Mouse (Mus musculus): ENCODE data around the gene Ttc37.

Ttc37 gene

GRCm38 (mm10) chr13:76157099-76157498 is 58.6 kb downstream of the Ttc37 start:
- intact Hi-C loops (cut with DNase I): loop anchor here (2.0 kb wide), 1 partner anchor 18 kb away; no protein-coding TSS in a partner anchor

- intact Hi-C loops (cut with DNase I): loop anchor here (2.0 kb wide), 1 partner anchor 19 kb away; no protein-coding TSS in a partner anchor
Measured at GRCm38 (mm10) chr13:76157508-76157907, 59.0 kb downstream of the Ttc37 start.

- intact Hi-C loops (cut with DNase I): no loop called here
Measured at GRCm38 (mm10) chr13:76160587-76160986, 62.1 kb downstream of the Ttc37 start.

GRCm38 (mm10) chr13:76174297-76174696 is 75.8 kb downstream of the Ttc37 start:
- intact Hi-C loops (cut with DNase I): no loop called here

GRCm38 (mm10) chr13:76178700-76179099 is 80.2 kb downstream of the Ttc37 start:
- intact Hi-C loops (cut with DNase I): no loop called here

GRCm38 (mm10) chr13:76187651-76188050 is 89.1 kb downstream of the Ttc37 start:
- intact Hi-C loops (cut with DNase I): no loop called here

- intact Hi-C loops (cut with DNase I): no loop called here
Measured at GRCm38 (mm10) chr13:76189190-76189589, 90.7 kb downstream of the Ttc37 start.

- intact Hi-C loops (cut with DNase I): no loop called here
Measured at GRCm38 (mm10) chr13:76190273-76190672, 91.7 kb downstream of the Ttc37 start.

GRCm38 (mm10) chr13:76194937-76195336 is 96.4 kb downstream of the Ttc37 start:
- intact Hi-C loops (cut with DNase I): no loop called here

- intact Hi-C loops (cut with DNase I): no loop called here
Measured at GRCm38 (mm10) chr13:76195431-76196138, 97.1 kb downstream of the Ttc37 start.

- intact Hi-C loops (cut with DNase I): no loop called here
Measured at GRCm38 (mm10) chr13:76197297-76197848, 98.8 kb downstream of the Ttc37 start.

GRCm38 (mm10) chr13:76199943-76200342 is 101.4 kb downstream of the Ttc37 start:
- intact Hi-C loops (cut with DNase I): no loop called here

GRCm38 (mm10) chr13:76214928-76215327 is 116.4 kb downstream of the Ttc37 start:
- intact Hi-C loops (cut with DNase I): loop anchor here (5.0 kb wide), 1 partner anchor 87 kb away; no protein-coding TSS in a partner anchor

GRCm38 (mm10) chr13:76215397-76215796 is 116.9 kb downstream of the Ttc37 start:
- intact Hi-C loops (cut with DNase I): loop anchor here (5.0 kb wide), 1 partner anchor 87 kb away; no protein-coding TSS in a partner anchor

Data from adrenal gland (tissue).